Mouse (Mus musculus) lung, postnatal 0 days (tissue): ENCODE data around the gene Sf3b1. TPM values are rescaled to one million over a fixed set of nuclear protein-coding genes. Genes with fewer than 3 reads are reported as not detected.

Experiments
- ATAC-seq: fragments of 200-750 bp; cut with Nextera tagmentation; 2 replicates; pipeline ENCODE4 v1.8.0; 2017; ENCODE audit warnings: moderate library complexity
- DNase-seq: peaks from one replicate; pipeline ENCODE4 v3.0.0-alpha.2; 2016; ENCODE audit warnings: low spot score
- H3K27ac ChIP-seq: fragments of 300-500 bp; sonication (generic); 2 replicates; pipeline ENCODE4 v1.5.1; 2014; ENCODE audit warnings: antibody characterized with exemption, mild to moderate bottlenecking, low read length, mixed read lengths
- H3K27me3 ChIP-seq: fragments of 300-500 bp; sonication (generic); replicated peaks from 2 replicates; pipeline ENCODE4 v1.6.1; 2014; ENCODE audit warnings: low read length, mixed read lengths; ENCODE audit not compliant: insufficient read depth
- H3K36me3 ChIP-seq: fragments of 300-500 bp; sonication (generic); 2 replicates; pipeline ENCODE4 v1.6.1; 2014; ENCODE audit warnings: low read length, mixed read lengths; ENCODE audit not compliant: insufficient read depth
- H3K4me1 ChIP-seq: fragments of 300-500 bp; sonication (generic); 2 replicates; pipeline ENCODE4 v1.6.1; 2014; ENCODE audit warnings: antibody characterized with exemption, low read depth, low read length, mixed read lengths; ENCODE audit not compliant: insufficient read depth
- H3K4me2 ChIP-seq: fragments of 300-500 bp; sonication (generic); replicated peaks from 2 replicates; pipeline ENCODE4 v1.6.1; 2014; ENCODE audit warnings: low read depth, mild to moderate bottlenecking, low read length, moderate library complexity, mixed read lengths
- H3K4me3 ChIP-seq: fragments of 300-500 bp; sonication (generic); 2 replicates; pipeline ENCODE4 v1.5.1; 2014; ENCODE audit warnings: low read depth, low read length
- H3K9ac ChIP-seq: fragments of 300-500 bp; sonication (generic); replicated peaks from 2 replicates; pipeline ENCODE4 v1.6.1; 2014; ENCODE audit warnings: low read depth, mild to moderate bottlenecking
- H3K9me3 ChIP-seq: fragments of 300-500 bp; sonication (generic); 2 replicates; pipeline ENCODE4 v1.6.1; 2016; ENCODE audit warnings: low read length, mixed read lengths
- CTCF ChIP-seq: IDR thresholded peaks from 2 replicates; pipeline ENCODE4 v1.5.1; 2016; ENCODE audit warnings: antibody characterized with exemption, mild to moderate bottlenecking
- EP300 ChIP-seq: IDR thresholded peaks from 2 replicates; pipeline ENCODE4 v1.6.1; 2016; ENCODE audit warnings: antibody characterized with exemption, mild to moderate bottlenecking, control low read depth
- WGBS: fragments of 180-500 bp; shearing (Covaris S2); extraction: QIAGEN DNeasy Blood & Tissue Kit; methylation state at CpG from one replicate; pipeline ENCODE4 v1.1.7; 2014; 5-methylcytosine and 5-hydroxymethylcytosine counted together
- polyA plus RNA-seq: library from polyadenylated mRNA; unstranded; fragments of >200 nt; fragmentation: Nextera tagmentation; extraction: Ambion mirVana; gene quantifications from 2 replicates; pipeline ENCODE4 v1.2.1, GENCODE M21; 2015

The Sf3b1 gene
- polyA plus RNA-seq, 1 experiment from 2014 or later = 212 TPM

- H3K9ac ChIP-seq = no peak overlapping the region
- H3K27me3 ChIP-seq = no peaks in the 10 kb centered on the region
- no peaks in the 10 kb centered on the region for H3K9me3 ChIP-seq
- no peak overlapping the region for H3K4me3 ChIP-seq
- H3K27ac ChIP-seq = no peak overlapping the region
- H3K36me3 ChIP-seq = no peaks in the 10 kb centered on the region
- no peak for DNase-seq
- TF ChIP-seq CTCF = peak; percentile 23; the same call in 1 of the 2 replicates
- TF ChIP-seq EP300 = no peak
- no peaks in the 10 kb centered on the region for H3K4me1 ChIP-seq
- WGBS = 78% methylated on average over 4 of the region's 4 CpGs
- H3K4me2 ChIP-seq = no peak overlapping the region
- ATAC-seq = no peak
These were observed 72.4 kb downstream of the Sf3b1 start for GRCm38 (mm10) chr1:54954856-54955255.

- Histone ChIP-seq H3K9me3 (no peaks in the 10 kb centered on the region), H3K4me1 (no peaks in the 10 kb centered on the region), H3K4me3 (no peak overlapping the region), H3K9ac (no peak overlapping the region), H3K36me3 (no peaks in the 10 kb centered on the region), H3K27me3 (no peaks in the 10 kb centered on the region), H3K4me2 (no peak overlapping the region), H3K27ac (no peak overlapping the region)
- WGBS = 53% methylated on average over 3 of the region's 3 CpGs
- DNase-seq (no peak), ATAC-seq (no peak)
- TF ChIP-seq CTCF (no peak), EP300 (no peak)
These were observed 82.6 kb downstream of the Sf3b1 start for GRCm38 (mm10) chr1:54944648-54945047.

- no peaks in the 10 kb centered on the region for H3K36me3 ChIP-seq
- no peak overlapping the region for H3K4me2 ChIP-seq
- no peak overlapping the region for H3K27ac ChIP-seq
- ATAC-seq (no peak), DNase-seq (no peak)
- H3K4me1 ChIP-seq = no peaks in the 10 kb centered on the region
- no peak overlapping the region for H3K9ac ChIP-seq
- TF ChIP-seq EP300 = no peak
- no peak for TF ChIP-seq CTCF
- no peaks in the 10 kb centered on the region for H3K27me3 ChIP-seq
- no peaks in the 10 kb centered on the region for H3K9me3 ChIP-seq
- 86% methylated on average over 3 of the region's 3 CpGs for WGBS
- H3K4me3 ChIP-seq = no peak overlapping the region
These were observed 91.8 kb downstream of the Sf3b1 start for GRCm38 (mm10) chr1:54935466-54935865.

Other genes with a start within 250 kb of the Sf3b1 start
- gene Ankrd44, start 101.1 kb downstream of the Sf3b1 start, polyA plus RNA-seq = 16.5 and 17.8 TPM in 2 replicates
- gene Coq10b, start 25.3 kb upstream of the Sf3b1 start, polyA plus RNA-seq = 32.9 and 34.3 TPM in 2 replicates
- 115 and 120 TPM in 2 replicates for gene Hspe1, start 60.7 kb upstream of the Sf3b1 start, polyA plus RNA-seq
- 80.8 and 95.7 TPM in 2 replicates for gene Hspd1, start 60.8 kb upstream of the Sf3b1 start, polyA plus RNA-seq
- 109 and 114 TPM in 2 replicates for gene Mob4, start 103.8 kb upstream of the Sf3b1 start, polyA plus RNA-seq
- 13.6 and 13.9 TPM in 2 replicates for gene Rftn2, start 199.3 kb upstream of the Sf3b1 start, polyA plus RNA-seq
- 1.3 and 1.4 TPM in 2 replicates for gene Mars2, start 209.7 kb upstream of the Sf3b1 start, polyA plus RNA-seq